Mouse (Mus musculus) ES-Bruce4 (cell line): ENCODE measurements around the gene Rap1a.

Source experiments
- CTCF ChIP-seq: IDR thresholded peaks from one replicate; pipeline ENCODE4 v1.8.1; 2011; ENCODE audit warnings: low read depth, low read length
- EP300 ChIP-seq: IDR thresholded peaks from 2 replicates; pipeline ENCODE4 v1.6.1; 2011; ENCODE audit warnings: low read depth, low read length; ENCODE audit not compliant: insufficient read depth
- POLR2A ChIP-seq: IDR thresholded peaks from one replicate; pipeline ENCODE4 v1.8.1; 2011; ENCODE audit warnings: low read length; ENCODE audit not compliant: insufficient read depth

DNA sequence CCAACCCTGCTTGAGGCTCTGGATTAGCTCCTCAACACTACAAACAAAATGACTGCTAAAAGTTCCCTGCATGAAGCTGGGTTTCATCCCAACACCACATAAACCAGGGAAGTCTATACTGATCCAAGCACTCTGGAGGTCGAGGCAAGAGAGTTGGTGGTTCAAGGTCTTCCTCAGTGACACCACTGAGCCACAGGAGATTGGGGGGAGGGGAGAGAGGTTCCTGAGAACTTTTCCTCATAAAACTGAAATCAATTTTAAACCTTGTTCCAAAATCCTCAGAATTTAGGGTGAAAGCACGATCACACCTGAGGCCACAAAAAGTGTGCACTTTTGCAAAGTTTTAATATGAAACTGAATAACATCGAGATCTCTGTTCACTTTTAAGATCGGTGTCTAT, 1.8 kb downstream of the Rap1a start:
- no peak for TF ChIP-seq POLR2A
- TF ChIP-seq CTCF = no peak
- TF ChIP-seq EP300 = no peak
